Mouse (Mus musculus): ENCODE results near the gene Gm10282. TPM values are rescaled to one million over a fixed set of nuclear protein-coding genes. Genes with fewer than 3 reads are reported as not detected.

Gene Gm10282
- polyA plus RNA-seq, 1 experiment from 2014 or later, result 38.4 TPM

- Histone ChIP-seq H3K4me1 (ENCODE audit: control insufficient read depth, insufficient read depth, low read length) (no peaks in the 10 kb centered on the region), H3K27ac (ENCODE audit: low read depth, low read length) (no peak overlapping the region), H3K9ac (ENCODE audit: low read depth, low read length) (no peak overlapping the region), H3K36me3 (ENCODE audit: control insufficient read depth, insufficient read depth, low read length) (no peaks in the 10 kb centered on the region), H3K4me3 (ENCODE audit: low read length) (no peak overlapping the region), H3K27me3 (ENCODE audit: control insufficient read depth, insufficient read depth, low read length) (no peaks in the 10 kb centered on the region), H3K4me2 (replicated peaks; ENCODE audit: low read depth, low read length) (no peak overlapping the region), H3K9me3 (ENCODE audit: control insufficient read depth, low read length) (no peaks in the 10 kb centered on the region)
- ATAC-seq (ENCODE audit: low FRiP score, low TSS enrichment), result no peak
These were observed 11.8 kb downstream of the Gm10282 start for GRCm38 (mm10) chr8:72293309-72293708.

GRCm38 (mm10) chr8:72291104-72291503 is 14.0 kb downstream of the Gm10282 start:
- Histone ChIP-seq H3K27ac (ENCODE audit: low read depth, low read length) (no peak overlapping the region), H3K27me3 (ENCODE audit: control insufficient read depth, insufficient read depth, low read length) (no peaks in the 10 kb centered on the region), H3K4me2 (replicated peaks; ENCODE audit: low read depth, low read length) (no peak overlapping the region), H3K9me3 (ENCODE audit: control insufficient read depth, low read length) (no peaks in the 10 kb centered on the region), H3K4me3 (ENCODE audit: low read length) (no peak overlapping the region), H3K9ac (ENCODE audit: low read depth, low read length) (no peak overlapping the region), H3K36me3 (ENCODE audit: control insufficient read depth, insufficient read depth, low read length) (no peaks in the 10 kb centered on the region), H3K4me1 (ENCODE audit: control insufficient read depth, insufficient read depth, low read length) (no peaks in the 10 kb centered on the region)
- WGBS, result 88% methylated on average over 2 of the region's 2 CpGs
- ATAC-seq (ENCODE audit: low FRiP score, low TSS enrichment), result no peak

GRCm38 (mm10) chr8:72289051-72289450 is 16.0 kb downstream of the Gm10282 start:
- H3K27ac ChIP-seq (ENCODE audit: low read depth, low read length), result no peak overlapping the region
- no peaks in the 10 kb centered on the region for H3K4me1 ChIP-seq (ENCODE audit: control insufficient read depth, insufficient read depth, low read length)
- H3K36me3 ChIP-seq (ENCODE audit: control insufficient read depth, insufficient read depth, low read length), result no peaks in the 10 kb centered on the region
- no peak overlapping the region for H3K4me3 ChIP-seq (ENCODE audit: low read length)
- H3K4me2 ChIP-seq (replicated peaks; ENCODE audit: low read depth, low read length), result no peak overlapping the region
- no peak overlapping the region for H3K9ac ChIP-seq (ENCODE audit: low read depth, low read length)
- no peaks in the 10 kb centered on the region for H3K9me3 ChIP-seq (ENCODE audit: control insufficient read depth, low read length)
- no peak for ATAC-seq (ENCODE audit: low FRiP score, low TSS enrichment)
- H3K27me3 ChIP-seq (ENCODE audit: control insufficient read depth, insufficient read depth, low read length), result no peaks in the 10 kb centered on the region

GRCm38 (mm10) chr8:72285285-72285684 is 19.8 kb downstream of the Gm10282 start:
- Histone ChIP-seq H3K4me2 (replicated peaks; ENCODE audit: low read depth, low read length) (no peak overlapping the region), H3K9ac (ENCODE audit: low read depth, low read length) (no peak overlapping the region), H3K27me3 (ENCODE audit: control insufficient read depth, insufficient read depth, low read length) (no peaks in the 10 kb centered on the region), H3K4me1 (ENCODE audit: control insufficient read depth, insufficient read depth, low read length) (no peaks in the 10 kb centered on the region), H3K36me3 (ENCODE audit: control insufficient read depth, insufficient read depth, low read length) (no peaks in the 10 kb centered on the region), H3K9me3 (ENCODE audit: control insufficient read depth, low read length) (no peaks in the 10 kb centered on the region), H3K4me3 (ENCODE audit: low read length) (no peak overlapping the region), H3K27ac (ENCODE audit: low read depth, low read length) (no peak overlapping the region)
- no peak for ATAC-seq (ENCODE audit: low FRiP score, low TSS enrichment)
- WGBS, result 83% methylated on average over 4 of the region's 4 CpGs

GRCm38 (mm10) chr8:72281634-72282033 is 23.4 kb downstream of the Gm10282 start:
- Histone ChIP-seq H3K4me3 (ENCODE audit: low read length) (no peak overlapping the region), H3K27me3 (ENCODE audit: control insufficient read depth, insufficient read depth, low read length) (no peaks in the 10 kb centered on the region), H3K36me3 (ENCODE audit: control insufficient read depth, insufficient read depth, low read length) (no peaks in the 10 kb centered on the region), H3K27ac (ENCODE audit: low read depth, low read length) (no peak overlapping the region), H3K9me3 (ENCODE audit: control insufficient read depth, low read length) (no peaks in the 10 kb centered on the region), H3K9ac (ENCODE audit: low read depth, low read length) (no peak overlapping the region), H3K4me2 (replicated peaks; ENCODE audit: low read depth, low read length) (no peak overlapping the region), H3K4me1 (ENCODE audit: control insufficient read depth, insufficient read depth, low read length) (no peaks in the 10 kb centered on the region)
- 0 out of 2 replicates have a peak, but pooled peaks have one; percentile 46 for ATAC-seq (ENCODE audit: low FRiP score, low TSS enrichment)
- WGBS, result 42% methylated on average over 3 of the region's 3 CpGs

- ATAC-seq (ENCODE audit: low FRiP score, low TSS enrichment), result no peak
- H3K9ac ChIP-seq (ENCODE audit: low read depth, low read length), result no peak overlapping the region
- H3K27ac ChIP-seq (ENCODE audit: low read depth, low read length), result no peak overlapping the region
- no peaks in the 10 kb centered on the region; the same call in 1 of the 2 replicates for H3K4me1 ChIP-seq (ENCODE audit: control insufficient read depth, insufficient read depth, low read length)
- no peak overlapping the region for H3K4me3 ChIP-seq (ENCODE audit: low read length)
- no peaks in the 10 kb centered on the region for H3K27me3 ChIP-seq (ENCODE audit: control insufficient read depth, insufficient read depth, low read length)
- WGBS, result 73% methylated on average over 7 of the region's 7 CpGs
- H3K9me3 ChIP-seq (ENCODE audit: control insufficient read depth, low read length), result no peaks in the 10 kb centered on the region
- no peak overlapping the region for H3K4me2 ChIP-seq (replicated peaks; ENCODE audit: low read depth, low read length)
- no peaks in the 10 kb centered on the region for H3K36me3 ChIP-seq (ENCODE audit: control insufficient read depth, insufficient read depth, low read length)
These were observed 25.9 kb downstream of the Gm10282 start for GRCm38 (mm10) chr8:72279151-72279550.

- H3K4me3 ChIP-seq (ENCODE audit: low read length), result no peak overlapping the region
- no peaks in the 10 kb centered on the region for H3K36me3 ChIP-seq (ENCODE audit: control insufficient read depth, insufficient read depth, low read length)
- no peaks in the 10 kb centered on the region; the same call in 1 of the 2 replicates for H3K4me1 ChIP-seq (ENCODE audit: control insufficient read depth, insufficient read depth, low read length)
- H3K9me3 ChIP-seq (ENCODE audit: control insufficient read depth, low read length), result no peaks in the 10 kb centered on the region
- H3K27ac ChIP-seq (ENCODE audit: low read depth, low read length), result no peak overlapping the region
- 70% methylated on average over 3 of the region's 3 CpGs for WGBS
- no peak for ATAC-seq (ENCODE audit: low FRiP score, low TSS enrichment)
- no peaks in the 10 kb centered on the region for H3K27me3 ChIP-seq (ENCODE audit: control insufficient read depth, insufficient read depth, low read length)
- no peak overlapping the region for H3K4me2 ChIP-seq (replicated peaks; ENCODE audit: low read depth, low read length)
- H3K9ac ChIP-seq (ENCODE audit: low read depth, low read length), result no peak overlapping the region
These were observed 27.8 kb downstream of the Gm10282 start for GRCm38 (mm10) chr8:72277244-72277643.

GRCm38 (mm10) chr8:72273807-72274206 is 31.3 kb downstream of the Gm10282 start:
- Histone ChIP-seq H3K27me3 (ENCODE audit: control insufficient read depth, insufficient read depth, low read length) (no peaks in the 10 kb centered on the region), H3K4me3 (ENCODE audit: low read length) (no peak overlapping the region), H3K9ac (ENCODE audit: low read depth, low read length) (no peak overlapping the region), H3K36me3 (ENCODE audit: control insufficient read depth, insufficient read depth, low read length) (no peaks in the 10 kb centered on the region), H3K27ac (ENCODE audit: low read depth, low read length) (no peak overlapping the region), H3K4me2 (replicated peaks; ENCODE audit: low read depth, low read length) (no peak overlapping the region), H3K9me3 (ENCODE audit: control insufficient read depth, low read length) (no peaks in the 10 kb centered on the region), H3K4me1 (ENCODE audit: control insufficient read depth, insufficient read depth, low read length) (no peaks in the 10 kb centered on the region; the same call in 1 of the 2 replicates)
- WGBS, result 76% methylated on average over 5 of the region's 5 CpGs
- ATAC-seq (ENCODE audit: low FRiP score, low TSS enrichment), result no peak

GRCm38 (mm10) chr8:72273111-72273770 is 31.8 kb downstream of the Gm10282 start:
- no peak for ATAC-seq (ENCODE audit: low FRiP score, low TSS enrichment)
- H3K4me2 ChIP-seq (replicated peaks; ENCODE audit: low read depth, low read length), result no peak overlapping the region
- WGBS, result 80% methylated on average over 1 of the region's 1 CpGs

More at GRCm38 (mm10) chr8:72273111-72273770, 31.8 kb downstream of the Gm10282 start:
- H3K27me3 ChIP-seq (ENCODE audit: control insufficient read depth, insufficient read depth, low read length), result no peaks in the 10 kb centered on the region
- no peak overlapping the region for H3K4me3 ChIP-seq (ENCODE audit: low read length)
- no peaks in the 10 kb centered on the region for H3K9me3 ChIP-seq (ENCODE audit: control insufficient read depth, low read length)
- H3K4me1 ChIP-seq (ENCODE audit: control insufficient read depth, insufficient read depth, low read length), result no peaks in the 10 kb centered on the region; the same call in 1 of the 2 replicates
- no peak overlapping the region for H3K9ac ChIP-seq (ENCODE audit: low read depth, low read length)
- H3K36me3 ChIP-seq (ENCODE audit: control insufficient read depth, insufficient read depth, low read length), result no peaks in the 10 kb centered on the region
- no peak overlapping the region for H3K27ac ChIP-seq (ENCODE audit: low read depth, low read length)

Measured in kidney, embryonic 14.5 days (tissue).